ENCODE assay signal across 23 mouse cellular contexts in genomic region chr9:46243122-46243521, GRCm38 (mm10). TPM values are rescaled to one million over a fixed set of nuclear protein-coding genes. Genes with fewer than 3 reads are reported as not detected.
"Had no signal": no experiment of that assay in that cellular context is flagged by ENCODE, and none has a peak within 500 bp of the region (broad histone marks: within the 10 kb centered on the region; RNA-seq: fewer than 3 reads in every experiment).

No protein-coding gene starts in this region.

- DNase-seq: kidney, adult 2 months; kidney, postnatal 14 days; lung, embryonic 14.5 days; lung, postnatal 10 days; lung, postnatal 4 days; midbrain, embryonic 14.5 days; retina, postnatal 1 day; right cerebral cortex, postnatal 14 days; thymus, adult 18-20 months; thymus, postnatal 14 days had no signal

- H3K4me3 ChIP-seq: kidney, embryonic 15.5 days; limb, embryonic 15.5 days; liver, embryonic 15.5 days; midbrain, embryonic 10.5 days; myocyte; neural tube, embryonic 15.5 days had no signal

- H3K9me3 ChIP-seq: kidney, embryonic 15.5 days; limb, embryonic 15.5 days; liver, embryonic 15.5 days; midbrain, embryonic 10.5 days; neural tube, embryonic 15.5 days had no signal

- H3K4me1 ChIP-seq: kidney, embryonic 15.5 days; limb, embryonic 15.5 days; liver, embryonic 15.5 days; neural tube, embryonic 15.5 days had no signal

- H3K9ac ChIP-seq: kidney, embryonic 15.5 days; limb, embryonic 15.5 days; liver, embryonic 15.5 days; lung, embryonic 14.5 days; neural tube, embryonic 15.5 days had no signal

- H3K4me2 ChIP-seq: kidney, embryonic 15.5 days; limb, embryonic 15.5 days; liver, embryonic 15.5 days; lung, embryonic 14.5 days; neural tube, embryonic 15.5 days had no signal

- H3K27me3 ChIP-seq: kidney, embryonic 15.5 days; limb, embryonic 15.5 days; liver, embryonic 15.5 days had no signal

- H3K27ac ChIP-seq: kidney, embryonic 15.5 days; limb, embryonic 15.5 days; liver, embryonic 15.5 days; midbrain, embryonic 10.5 days; neural tube, embryonic 15.5 days had no signal

- H3K36me3 ChIP-seq: kidney, embryonic 15.5 days; limb, embryonic 15.5 days; liver, embryonic 15.5 days; midbrain, embryonic 10.5 days; neural tube, embryonic 15.5 days had no signal

RNA-seq across cellular contexts. Expression of gene Apoa4, which starts 2.6 kb away (rescaled TPM):
- total RNA-seq: layer of hippocampus, adult 8-10 months; layer of hippocampus, postnatal 14 days; left cerebral cortex, adult 18-20 months; left cerebral cortex, postnatal 14 days; megakaryocyte, adult 5-6 weeks had no signal
- polyA plus RNA-seq: kidney, embryonic 15.5 days; limb, embryonic 11.5 days; limb, embryonic 15.5 days; lung, embryonic 14.5 days; midbrain, embryonic 10.5 days; midbrain, embryonic 14.5 days; myocyte; neural tube, embryonic 11.5 days; neural tube, embryonic 15.5 days had no signal

RNA-seq across cellular contexts. Expression of gene Apoc3, which starts 7.7 kb away (rescaled TPM):
- total RNA-seq: layer of hippocampus, postnatal 14 days; megakaryocyte, adult 5-6 weeks had no signal
- polyA plus RNA-seq: limb, embryonic 11.5 days; limb, embryonic 15.5 days; lung, embryonic 14.5 days; midbrain, embryonic 10.5 days; midbrain, embryonic 14.5 days; myocyte; neural tube, embryonic 11.5 days; neural tube, embryonic 15.5 days had no signal

RNA-seq across cellular contexts. Expression of gene Apoa1, which starts 14.7 kb away (rescaled TPM):
- total RNA-seq: left cerebral cortex, adult 18-20 months; megakaryocyte, adult 5-6 weeks had no signal
- polyA plus RNA-seq: myocyte had no signal

RNA-seq across cellular contexts. Expression of gene Apoa5, which starts 25.3 kb away (rescaled TPM):
- total RNA-seq: layer of hippocampus, adult 8-10 months; layer of hippocampus, postnatal 14 days; left cerebral cortex, adult 18-20 months; left cerebral cortex, postnatal 14 days had no signal
- polyA plus RNA-seq: kidney, adult 2 months; kidney, embryonic 15.5 days; limb, embryonic 15.5 days; lung, embryonic 14.5 days; midbrain, embryonic 10.5 days; midbrain, embryonic 14.5 days; myocyte; neural tube, embryonic 11.5 days; neural tube, embryonic 15.5 days had no signal
